Mouse (Mus musculus) urinary bladder, adult 2 months (tissue): ENCODE measurements around the gene Cited2. TPM values are rescaled to one million over a fixed set of nuclear protein-coding genes. Genes with fewer than 3 reads are reported as not detected.

ENCODE experiments used
- DNase-seq: peaks from one replicate; pipeline ENCODE4 v3.0.0; 2022; ENCODE audit warnings: low spot score
- polyA plus RNA-seq: library from polyadenylated mRNA; depleted of rRNA; stranded (reverse); fragments of >200 nt; gene quantifications from 2 replicates; pipeline ENCODE4 v1.2.3, GENCODE M21; 2012

Gene Cited2
- polyA plus RNA-seq, 1 experiment: 21.5 TPM

DNA sequence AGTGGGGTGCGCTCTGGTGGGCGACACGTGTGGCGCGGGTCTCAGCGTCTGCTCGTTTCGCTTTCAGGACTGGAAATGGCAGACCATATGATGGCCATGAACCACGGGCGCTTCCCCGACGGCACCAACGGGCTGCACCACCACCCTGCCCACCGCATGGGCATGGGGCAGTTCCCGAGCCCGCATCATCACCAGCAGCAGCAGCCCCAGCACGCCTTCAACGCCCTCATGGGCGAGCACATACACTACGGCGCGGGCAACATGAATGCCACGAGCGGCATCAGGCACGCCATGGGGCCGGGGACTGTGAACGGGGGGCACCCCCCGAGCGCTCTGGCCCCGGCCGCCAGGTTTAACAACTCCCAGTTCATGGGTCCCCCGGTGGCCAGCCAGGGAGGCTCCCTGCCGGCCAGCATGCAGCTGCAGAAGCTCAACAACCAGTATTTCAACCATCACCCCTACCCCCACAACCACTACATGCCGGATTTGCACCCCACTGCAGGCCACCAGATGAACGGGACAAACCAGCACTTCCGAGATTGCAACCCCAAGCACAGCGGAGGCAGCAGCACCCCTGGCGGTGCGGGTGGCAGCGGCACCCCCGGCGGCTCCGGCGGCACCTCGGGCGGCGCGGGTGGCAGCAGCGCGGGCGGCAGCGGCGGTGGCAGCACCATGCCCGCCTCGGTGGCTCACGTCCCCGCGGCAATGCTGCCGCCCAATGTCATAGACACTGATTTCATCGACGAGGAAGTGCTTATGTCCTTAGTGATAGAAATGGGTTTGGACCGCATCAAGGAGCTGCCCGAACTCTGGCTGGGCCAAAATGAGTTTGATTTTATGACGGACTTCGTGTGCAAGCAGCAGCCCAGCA lies 1.1 kb downstream of the Cited2 start:
- peak; percentile 73 for DNase-seq

DNA sequence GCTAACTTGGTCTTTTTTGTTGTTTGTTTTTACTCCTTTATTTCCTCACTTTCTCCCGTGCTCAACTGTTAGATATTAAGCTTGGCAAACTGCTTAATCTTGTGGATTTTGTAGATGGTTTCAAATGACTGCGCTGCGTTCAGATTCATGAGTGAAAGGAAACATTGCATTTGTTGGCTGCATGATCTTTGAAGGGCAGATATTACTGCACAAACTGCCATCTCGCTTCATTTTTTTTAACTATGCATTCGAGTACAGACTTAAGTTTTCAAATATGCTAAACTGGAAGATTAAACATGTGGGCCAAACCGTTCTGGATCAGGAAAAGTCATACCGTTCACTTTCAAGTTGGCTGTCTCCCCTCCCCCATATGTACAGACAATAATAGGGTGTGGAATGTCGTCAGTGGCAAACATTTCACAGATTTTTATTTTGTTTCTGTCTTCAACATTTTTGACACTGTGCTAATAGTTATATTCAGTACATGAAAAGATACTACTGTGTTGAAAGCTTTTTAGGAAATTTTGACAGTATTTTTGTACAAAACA lies 2.1 kb downstream of the Cited2 start:
- no peak for DNase-seq

DNA sequence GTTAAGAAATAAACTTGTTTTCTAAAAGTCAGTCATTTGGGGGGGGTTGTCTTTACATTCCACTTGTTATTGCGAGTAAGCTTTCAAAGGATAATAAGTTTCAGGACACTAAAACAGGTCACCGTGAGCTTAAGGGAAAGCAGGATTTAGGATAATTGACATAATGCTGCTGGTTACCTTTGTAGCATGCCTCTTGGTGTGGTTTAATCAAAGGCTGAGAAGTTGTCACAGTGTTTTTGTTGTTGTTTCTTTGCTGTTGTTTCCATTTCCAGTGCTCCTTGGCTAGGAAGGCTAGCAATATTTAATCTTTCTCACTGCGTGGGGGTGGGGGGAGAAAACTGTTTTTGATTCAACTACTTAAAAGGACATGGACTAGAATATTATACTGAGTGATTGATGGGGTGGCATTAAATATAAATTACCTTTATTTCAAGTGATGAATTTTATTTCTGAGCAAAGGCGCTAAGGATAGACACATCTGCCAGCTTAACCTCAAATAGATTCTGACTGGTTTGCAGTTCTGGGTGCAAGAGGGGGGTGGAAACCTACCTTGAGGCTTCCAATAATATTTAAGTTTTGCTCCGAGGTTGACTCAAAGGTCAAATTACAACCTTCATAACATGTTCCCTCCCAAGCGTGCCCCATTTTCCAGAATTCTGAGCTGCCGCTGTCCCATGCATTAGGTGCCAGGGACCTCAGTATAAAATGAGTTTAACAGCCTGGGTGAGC lies 2.8 kb downstream of the Cited2 start:
- DNase-seq: no peak

DNA sequence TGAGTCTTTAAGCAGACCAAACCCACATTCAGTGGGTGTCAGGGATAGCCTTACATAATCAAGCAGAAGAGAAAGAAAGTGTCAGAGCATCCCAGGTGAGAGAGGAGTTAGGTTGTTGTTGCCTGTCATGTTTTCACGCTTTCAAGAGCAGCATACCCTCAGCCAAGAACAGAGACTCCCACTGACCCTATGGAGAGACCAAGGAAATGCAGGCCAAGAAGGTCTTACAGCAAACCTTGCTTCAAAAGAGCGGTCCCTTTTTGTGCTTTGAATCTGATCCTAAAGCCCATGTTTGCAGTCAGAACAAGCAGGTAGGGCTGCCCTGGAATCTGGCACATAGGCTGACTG lies 3.3 kb downstream of the Cited2 start:
- no peak for DNase-seq

DNA sequence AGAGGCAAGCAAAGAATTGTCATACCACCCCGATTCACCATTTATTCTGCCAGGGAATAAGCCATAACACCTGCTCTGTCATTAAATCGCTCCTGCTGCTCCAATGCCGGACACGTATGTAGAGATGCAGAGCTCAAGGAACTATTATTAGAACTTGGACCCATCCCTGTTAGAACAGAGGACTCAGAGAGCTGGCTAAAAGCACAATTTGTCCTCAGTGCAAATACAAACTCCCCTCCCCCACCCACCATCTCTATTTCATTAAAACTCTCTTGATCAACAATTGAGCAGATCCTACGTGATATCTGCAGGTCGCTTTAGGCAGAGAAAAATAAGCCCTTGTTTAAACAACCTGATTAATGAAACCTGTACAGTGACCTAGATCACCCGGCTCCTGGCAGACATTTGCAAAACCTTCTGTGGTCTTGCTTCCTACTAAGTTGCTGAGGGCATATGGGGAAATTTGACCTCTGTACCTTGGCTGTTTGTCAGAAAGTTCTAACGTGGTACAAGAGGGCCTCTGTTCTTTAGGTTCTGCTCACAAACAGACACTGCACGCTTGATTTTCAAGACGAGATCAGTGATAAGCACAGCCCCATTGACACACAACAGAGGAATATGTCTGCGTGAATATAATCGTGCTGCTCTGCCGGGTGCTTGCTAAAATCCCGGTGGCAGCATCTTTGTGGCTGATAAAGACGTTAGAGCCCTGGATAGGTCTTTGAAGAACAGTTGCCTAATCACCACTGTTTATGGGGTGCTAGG lies 4.3 kb downstream of the Cited2 start:
- DNase-seq: no peak

DNA sequence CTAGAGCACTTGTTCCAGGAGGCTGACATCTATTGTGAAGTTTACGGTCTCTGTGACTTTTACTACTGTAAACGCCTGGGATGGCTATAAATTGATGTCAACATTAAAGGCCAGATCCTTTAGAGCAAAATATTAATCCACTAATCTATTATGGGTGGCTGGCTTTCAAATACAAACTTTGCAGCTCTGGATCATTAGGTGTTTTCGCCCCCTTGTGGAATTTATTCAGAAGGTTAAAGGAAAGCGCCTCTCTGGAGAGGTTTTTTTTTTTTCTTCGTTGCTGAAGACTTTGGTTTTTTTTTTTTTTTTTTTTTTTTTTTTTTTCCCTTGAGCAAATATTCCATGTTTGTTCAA lies 4.9 kb downstream of the Cited2 start:
- DNase-seq: no peak

DNA sequence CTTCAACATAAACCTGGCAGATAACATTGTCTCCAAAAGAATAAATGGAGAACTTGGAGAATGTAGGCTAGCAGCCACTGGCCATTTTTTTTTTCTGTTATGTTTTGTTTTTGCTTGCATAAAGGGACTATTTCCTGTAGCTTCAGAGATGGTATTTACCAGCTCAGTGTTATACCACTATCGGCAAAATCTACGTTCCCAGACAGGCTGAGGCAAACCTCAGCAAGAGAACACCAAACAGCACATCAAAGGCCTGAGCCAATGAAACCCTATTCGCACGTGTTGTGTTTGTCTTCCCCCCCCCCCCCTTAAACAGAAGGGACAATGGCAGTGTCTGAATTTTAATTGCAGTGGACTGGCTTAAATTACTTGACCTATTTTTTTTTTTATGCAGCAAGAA lies 5.7 kb downstream of the Cited2 start:
- no peak for DNase-seq

DNA sequence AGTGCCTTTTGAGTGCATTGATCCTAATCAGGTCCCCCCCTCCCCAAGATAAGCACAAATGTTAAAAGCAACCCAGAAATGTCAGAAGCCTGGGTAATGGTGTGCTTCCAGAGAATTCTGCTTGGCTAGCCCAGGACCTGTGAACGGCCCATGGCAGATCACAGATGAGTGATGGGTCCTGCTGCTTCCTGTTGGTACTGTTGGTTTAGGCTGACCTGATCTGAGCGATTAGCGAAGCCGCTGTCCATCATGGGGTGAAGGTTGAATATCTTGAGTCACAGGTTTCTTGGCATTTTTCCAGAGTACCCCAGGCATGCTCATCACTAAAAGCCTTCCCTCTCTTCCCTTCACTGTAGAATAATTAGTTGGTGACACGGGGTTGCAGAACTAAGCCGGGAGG lies 6.5 kb downstream of the Cited2 start:
- no peak for DNase-seq

DNA sequence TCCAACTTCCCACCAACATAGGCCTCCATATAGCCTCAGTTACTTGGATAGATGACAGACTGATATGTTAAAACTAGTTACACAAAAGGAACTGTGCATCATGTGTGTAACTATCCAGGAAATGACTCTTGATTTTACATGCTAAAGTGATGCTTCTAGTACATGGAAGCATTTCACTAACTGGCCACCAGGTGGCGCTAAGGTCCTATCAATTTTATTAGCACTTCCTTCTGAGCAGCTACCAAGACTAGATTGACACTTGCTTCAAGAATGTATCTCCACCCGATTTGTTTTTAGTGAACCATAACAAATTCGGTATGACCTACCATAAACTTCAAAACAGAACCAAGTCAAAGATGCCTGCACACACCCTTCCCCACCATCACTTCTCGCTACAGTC lies 10.0 kb downstream of the Cited2 start:
- no peak for DNase-seq

DNA sequence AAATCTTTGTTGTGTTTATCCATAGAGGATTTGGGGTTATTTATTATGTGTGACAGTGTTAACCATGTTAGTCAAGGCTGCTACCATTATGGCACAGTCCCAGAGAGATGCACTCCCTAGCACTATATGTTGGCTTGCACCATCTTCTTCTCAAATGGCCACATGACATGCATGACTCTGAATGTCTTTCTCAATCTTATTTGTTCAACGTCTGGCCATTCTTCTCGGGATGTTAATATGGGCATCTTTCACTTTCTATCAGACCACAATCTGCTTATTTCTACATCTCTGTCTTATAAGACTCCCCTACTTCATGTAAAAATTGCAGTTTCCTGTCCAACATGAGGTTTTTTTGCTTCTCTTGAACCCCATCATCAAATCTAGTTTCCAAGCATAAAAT lies 19.6 kb downstream of the Cited2 start:
- no peak for DNase-seq

DNA sequence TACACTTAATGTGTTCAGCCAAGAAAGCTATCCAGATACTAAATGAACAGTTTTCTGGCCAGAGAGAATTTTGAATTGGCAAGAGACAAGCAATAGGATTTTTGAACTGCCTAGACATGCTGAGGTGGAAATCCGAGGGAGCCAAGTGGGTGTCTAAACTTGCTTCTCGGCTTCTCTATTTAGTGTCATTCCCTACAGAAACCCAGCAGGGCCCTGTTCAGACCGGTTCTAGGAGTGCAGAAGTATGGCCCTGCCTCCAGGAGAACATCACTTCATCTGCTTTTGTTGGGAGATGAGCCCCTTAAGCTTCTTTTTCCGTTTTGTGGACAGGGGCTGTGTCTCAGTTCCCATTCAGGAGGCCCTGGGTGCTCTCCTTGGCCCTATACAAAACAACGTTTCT lies 29.5 kb downstream of the Cited2 start:
- DNase-seq: no peak

DNA sequence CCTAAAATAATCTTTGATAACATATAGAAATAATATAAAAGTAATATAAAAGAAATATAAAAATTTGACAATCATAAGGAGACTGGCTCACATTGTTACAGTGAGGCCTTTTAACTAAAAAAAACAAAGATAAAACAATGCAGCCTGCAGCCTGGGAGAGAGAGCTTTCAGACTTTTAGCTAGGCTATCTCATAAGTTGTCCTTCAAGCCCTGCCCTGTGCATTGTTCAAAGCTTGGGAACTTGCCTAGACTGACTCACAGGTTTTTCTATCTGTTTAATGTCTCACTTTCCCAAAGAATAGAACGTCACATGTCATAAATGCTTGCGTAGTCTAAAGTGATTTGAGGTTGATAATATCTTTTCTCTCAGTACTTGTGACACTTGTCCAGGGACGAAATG lies 36.8 kb downstream of the Cited2 start:
- no peak for DNase-seq

DNA sequence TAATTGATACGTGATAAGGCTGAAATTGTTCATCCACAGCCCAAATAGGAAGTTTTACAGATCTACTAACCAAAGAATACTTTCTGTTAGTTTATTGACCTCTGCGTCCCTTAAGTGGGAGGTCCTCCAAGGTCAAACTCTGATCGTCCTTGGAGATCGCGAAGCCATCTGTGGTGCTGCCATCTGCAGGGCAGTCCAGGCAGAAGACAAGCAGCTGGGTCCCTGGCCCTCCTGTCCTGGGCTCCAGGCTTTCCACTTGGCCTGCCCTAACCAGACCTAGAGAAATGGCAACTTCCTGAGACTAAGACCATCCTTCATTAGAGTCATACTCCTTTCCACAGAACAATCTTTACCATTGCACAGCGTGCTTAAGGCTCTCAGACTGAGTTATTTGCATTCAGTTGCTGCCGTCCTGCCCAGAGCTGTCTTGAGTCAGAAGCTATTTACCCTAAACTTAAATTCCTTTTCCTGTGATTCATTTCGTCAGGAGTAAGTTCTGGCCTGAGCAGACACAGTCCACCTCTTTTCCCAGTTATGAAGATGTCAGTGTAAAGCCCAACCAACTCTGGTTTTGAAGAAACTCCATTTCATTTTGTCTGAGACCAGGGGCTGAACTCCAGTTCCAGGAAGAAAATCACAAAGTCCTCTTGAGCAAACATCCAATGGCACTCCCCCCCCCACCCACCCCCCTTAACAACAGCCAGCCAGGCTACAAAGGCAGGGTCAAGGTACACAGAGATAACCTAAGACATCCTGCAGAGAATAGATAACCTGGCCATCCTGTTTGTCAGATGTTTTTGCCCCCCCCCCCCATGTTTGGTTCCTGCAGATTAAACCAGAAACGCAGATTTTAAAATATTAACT lies 38.0 kb downstream of the Cited2 start:
- no peak for DNase-seq

DNA sequence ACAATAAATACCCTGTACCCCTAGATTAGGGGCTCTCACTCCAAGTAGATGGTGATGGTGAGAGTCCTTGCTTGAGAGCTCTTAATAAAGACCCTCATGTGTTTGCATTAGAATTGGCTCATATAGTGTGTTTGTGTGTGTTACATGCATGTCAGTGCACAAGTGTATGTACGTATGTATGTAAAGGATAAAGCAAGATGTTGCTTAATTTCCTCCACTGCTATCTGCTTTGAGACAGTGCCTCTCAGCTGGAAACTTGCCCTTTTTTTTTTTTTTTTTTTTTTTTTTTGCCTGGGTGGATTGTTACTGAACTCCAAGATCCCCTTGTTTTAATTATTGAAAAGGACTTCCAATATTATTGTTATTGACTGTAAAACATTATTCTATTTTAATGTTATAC lies 38.6 kb downstream of the Cited2 start:
- DNase-seq: no peak

DNA sequence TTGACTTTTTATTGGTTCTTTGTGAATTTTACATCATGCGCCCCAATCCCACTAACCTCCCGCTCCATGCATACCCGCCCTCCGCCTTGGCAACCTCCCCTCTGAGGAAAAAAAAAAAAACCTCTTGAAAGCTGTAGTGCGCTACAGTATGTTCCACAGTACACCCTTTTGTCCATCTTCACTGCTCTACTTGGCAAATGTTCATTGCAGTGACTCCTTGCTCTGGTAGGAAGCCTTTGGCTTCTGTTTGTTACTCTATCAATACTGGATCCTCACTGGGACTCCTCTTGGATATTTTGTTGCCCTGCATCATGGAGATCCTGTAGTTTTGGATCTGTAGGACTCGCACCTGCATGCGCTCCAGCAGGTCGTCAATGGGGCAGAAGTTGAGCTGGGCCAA lies 39.9 kb downstream of the Cited2 start:
- no peak for DNase-seq

DNA sequence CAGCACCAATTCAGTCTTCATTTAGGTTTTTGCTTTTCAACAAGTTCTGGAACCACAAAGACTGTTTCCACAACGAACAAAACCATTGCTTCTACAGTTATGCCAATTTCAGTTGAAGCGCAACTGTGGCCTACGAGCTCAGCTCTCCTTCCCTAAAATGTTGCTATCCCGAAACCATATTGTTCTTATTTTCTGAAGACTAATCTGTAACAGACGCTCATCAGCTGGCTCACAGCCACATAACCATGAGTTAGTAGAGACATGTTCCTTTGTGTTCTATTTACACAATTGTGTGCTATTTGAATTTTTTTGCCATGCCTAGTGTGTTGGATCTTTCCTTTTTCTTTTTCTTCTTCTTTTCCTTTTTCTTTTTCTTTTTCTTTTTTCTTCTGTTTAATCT lies 46.8 kb downstream of the Cited2 start:
- DNase-seq: no peak

DNA sequence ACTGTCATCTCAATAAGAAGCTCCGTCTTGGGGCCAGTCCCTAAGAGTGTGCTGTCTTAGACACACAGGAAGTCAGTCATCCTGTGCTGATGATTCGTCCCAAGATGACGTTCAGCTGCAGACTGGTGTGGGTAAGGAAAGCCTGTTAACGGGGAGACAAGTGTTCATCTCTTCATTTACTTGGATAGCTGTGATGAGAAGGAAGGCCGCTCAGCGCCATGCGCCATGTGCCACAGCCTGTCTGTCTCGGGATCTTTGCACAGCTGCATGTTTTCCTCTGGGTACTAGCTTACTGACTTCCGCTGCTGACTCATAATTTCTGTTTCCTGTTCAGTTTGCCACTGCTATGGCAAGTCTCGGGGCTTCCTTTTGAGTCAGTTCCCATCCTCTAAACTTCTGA lies 49.3 kb downstream of the Cited2 start:
- no peak for DNase-seq

DNA sequence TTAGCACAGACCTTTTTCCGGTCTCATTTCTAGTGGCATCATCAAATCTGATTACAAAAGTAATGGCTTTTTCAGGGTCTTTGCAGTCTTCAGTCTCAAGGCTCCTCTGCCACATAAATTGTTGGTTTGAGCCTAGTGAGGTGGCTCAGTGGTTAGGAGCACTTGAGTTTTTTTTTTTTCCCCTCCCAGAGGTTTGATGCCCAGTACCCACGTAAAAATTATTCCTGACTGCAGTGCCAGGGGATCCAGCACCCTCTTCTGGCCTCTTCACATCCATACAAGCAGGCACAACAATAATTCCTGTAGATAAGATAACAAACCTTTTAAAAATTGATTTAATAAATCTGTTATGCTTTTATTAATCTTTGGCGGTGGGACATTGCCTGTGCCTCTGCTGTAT lies 51.3 kb downstream of the Cited2 start:
- no peak for DNase-seq

DNA sequence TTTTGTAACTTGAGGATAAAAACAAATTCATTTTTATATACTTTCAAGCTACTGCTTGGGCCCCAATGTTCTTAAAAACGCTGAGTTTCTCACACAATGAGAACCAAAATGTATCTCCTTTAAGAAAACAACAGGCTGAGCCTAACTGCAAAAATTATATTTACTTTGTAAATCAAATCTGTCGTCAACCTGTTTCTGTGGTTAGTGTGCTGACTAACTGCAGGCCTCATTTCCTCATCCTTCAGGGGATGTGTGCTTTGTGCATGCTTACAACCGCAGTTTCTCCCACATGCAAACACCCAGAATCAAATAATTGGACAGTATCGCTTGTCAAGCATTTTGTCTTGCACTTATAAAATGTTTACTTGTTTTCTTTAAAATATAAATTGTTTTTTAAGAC lies 52.1 kb downstream of the Cited2 start:
- DNase-seq: no peak
